Mouse (Mus musculus): Measurements from ENCODE around the gene Cyp26b1.

DNA sequence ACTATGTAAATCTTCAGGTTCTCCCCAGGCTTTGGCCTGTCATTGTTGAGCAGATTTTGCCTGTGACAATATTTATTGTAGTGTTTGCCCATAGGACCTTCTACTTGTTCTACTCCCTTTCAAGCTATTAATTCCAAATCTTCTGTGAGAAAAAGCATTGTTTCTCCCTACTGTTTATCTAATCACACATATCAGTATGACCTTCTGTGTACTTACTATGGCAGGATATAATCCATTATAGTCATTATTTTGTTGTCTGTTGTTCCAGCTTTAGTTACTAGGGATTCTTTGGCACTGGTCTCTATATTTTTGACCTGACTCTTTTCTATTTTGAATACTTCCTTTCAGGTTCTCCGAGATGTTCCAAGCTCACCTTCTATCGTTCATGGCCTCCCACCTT, 32.7 kb upstream of the Cyp26b1 start:
- TF ChIP-seq CTCF (IDR thresholded peaks at IDR 0.05; ENCODE audit: insufficient read depth, low read length): no peak
- TF ChIP-seq POLR2A (IDR thresholded peaks at IDR 0.05; ENCODE audit: borderline replicate concordance, extremely low read depth, low read depth, low read length): no peak

Data from lung, adult 2 months (tissue).